Mouse (Mus musculus): ENCODE data around the gene Cabcoco1. TPM values are rescaled to one million over a fixed set of nuclear protein-coding genes. Genes with fewer than 3 reads are reported as not detected.

The Cabcoco1 gene
- polyA plus RNA-seq, 1 experiment from 2014 or later = 4.7 TPM

- WGBS = 13% methylated on average over 15 of the region's 15 CpGs
- peaks cover 6% of the 10 kb centered on the region; the same call in 1 of the 2 replicates for H3K4me1 ChIP-seq (replicated peaks; ENCODE audit: control insufficient read depth, insufficient read depth)
- H3K27ac ChIP-seq (replicated peaks) = peak overlapping the region; percentile 87
- no peak overlapping the region for H3K4me3 ChIP-seq (ENCODE audit: low read depth, low read length)
- peak overlapping the region; percentile 8 for H3K4me2 ChIP-seq (replicated peaks; ENCODE audit: low read depth)
- H3K9ac ChIP-seq (ENCODE audit: low read length) = no peak overlapping the region
- no peaks in the 10 kb centered on the region for H3K36me3 ChIP-seq (ENCODE audit: control insufficient read depth, insufficient read depth, low read length)
- no peaks in the 10 kb centered on the region for H3K9me3 ChIP-seq (ENCODE audit: control insufficient read depth, low read length)
- no peak for DNase-seq (ENCODE audit: low spot score)
- ATAC-seq (ENCODE audit: low FRiP score, low TSS enrichment) = no peak; the same call in 1 of the 2 replicates
- no peak for TF ChIP-seq EP300 (optimal IDR thresholded peaks at IDR 0.05)
- TF ChIP-seq CTCF (IDR thresholded peaks at IDR 0.05; ENCODE audit: low read depth) = peak; percentile 19; the same call in 1 of the 2 replicates
- H3K27me3 ChIP-seq (ENCODE audit: control insufficient read depth, insufficient read depth, low read length) = no peaks in the 10 kb centered on the region
These were observed 95.6 kb downstream of the Cabcoco1 start for GRCm38 (mm10) chr10:68445876-68446796.

- Histone ChIP-seq H3K36me3 (ENCODE audit: control insufficient read depth, insufficient read depth, low read length) (no peaks in the 10 kb centered on the region), H3K27ac (replicated peaks) (0 out of 2 replicates have a peak overlapping the region, but pooled peaks have one; percentile 87), H3K9me3 (ENCODE audit: control insufficient read depth, low read length) (no peaks in the 10 kb centered on the region), H3K4me3 (ENCODE audit: low read depth, low read length) (no peak overlapping the region), H3K4me1 (replicated peaks; ENCODE audit: control insufficient read depth, insufficient read depth) (peaks cover 6% of the 10 kb centered on the region; the same call in 1 of the 2 replicates), H3K4me2 (replicated peaks; ENCODE audit: low read depth) (peak overlapping the region; percentile 8; the same call in 1 of the 2 replicates), H3K9ac (ENCODE audit: low read length) (no peak overlapping the region), H3K27me3 (ENCODE audit: control insufficient read depth, insufficient read depth, low read length) (no peaks in the 10 kb centered on the region)
- no peak for DNase-seq (ENCODE audit: low spot score)
- WGBS = 56% methylated on average over 8 of the region's 8 CpGs
- TF ChIP-seq CTCF (IDR thresholded peaks at IDR 0.05; ENCODE audit: low read depth) = no peak
- TF ChIP-seq EP300 (optimal IDR thresholded peaks at IDR 0.05) = no peak
- no peak for ATAC-seq (ENCODE audit: low FRiP score, low TSS enrichment)
These were observed 96.4 kb downstream of the Cabcoco1 start for GRCm38 (mm10) chr10:68445244-68445811.

GRCm38 (mm10) chr10:68444361-68445114 lies 97.2 kb downstream of the Cabcoco1 start:
- no peak for DNase-seq (ENCODE audit: low spot score)

GRCm38 (mm10) chr10:68443132-68443531 lies 98.6 kb downstream of the Cabcoco1 start:
- no peak for DNase-seq (ENCODE audit: low spot score)
- 19% methylated on average over 7 of the region's 7 CpGs for WGBS
- Histone ChIP-seq H3K4me3 (ENCODE audit: low read depth, low read length) (no peak overlapping the region), H3K4me1 (replicated peaks; ENCODE audit: control insufficient read depth, insufficient read depth) (peaks cover 6% of the 10 kb centered on the region; the same call in 1 of the 2 replicates), H3K9ac (ENCODE audit: low read length) (no peak overlapping the region), H3K9me3 (ENCODE audit: control insufficient read depth, low read length) (no peaks in the 10 kb centered on the region), H3K27ac (replicated peaks) (no peak overlapping the region), H3K36me3 (ENCODE audit: control insufficient read depth, insufficient read depth, low read length) (no peaks in the 10 kb centered on the region), H3K4me2 (replicated peaks; ENCODE audit: low read depth) (no peak overlapping the region), H3K27me3 (ENCODE audit: control insufficient read depth, insufficient read depth, low read length) (no peaks in the 10 kb centered on the region)
- ATAC-seq (ENCODE audit: low FRiP score, low TSS enrichment) = no peak
- TF ChIP-seq EP300 (optimal IDR thresholded peaks at IDR 0.05) = no peak

More at GRCm38 (mm10) chr10:68444361-68445114, 97.2 kb downstream of the Cabcoco1 start:
- Histone ChIP-seq H3K27me3 (ENCODE audit: control insufficient read depth, insufficient read depth, low read length) (no peaks in the 10 kb centered on the region), H3K36me3 (ENCODE audit: control insufficient read depth, insufficient read depth, low read length) (no peaks in the 10 kb centered on the region), H3K4me2 (replicated peaks; ENCODE audit: low read depth) (no peak overlapping the region), H3K27ac (replicated peaks) (no peak overlapping the region), H3K4me1 (replicated peaks; ENCODE audit: control insufficient read depth, insufficient read depth) (peaks cover 6% of the 10 kb centered on the region; the same call in 1 of the 2 replicates), H3K9me3 (ENCODE audit: control insufficient read depth, low read length) (no peaks in the 10 kb centered on the region), H3K9ac (ENCODE audit: low read length) (no peak overlapping the region), H3K4me3 (ENCODE audit: low read depth, low read length) (no peak overlapping the region)
- TF ChIP-seq CTCF (IDR thresholded peaks at IDR 0.05; ENCODE audit: low read depth) (no peak), EP300 (optimal IDR thresholded peaks at IDR 0.05) (no peak)
- WGBS = 81% methylated on average over 14 of the region's 14 CpGs
- ATAC-seq (ENCODE audit: low FRiP score, low TSS enrichment) = no peak

- no peak for ATAC-seq (ENCODE audit: low FRiP score, low TSS enrichment)
- H3K4me3 ChIP-seq (ENCODE audit: low read depth, low read length) = no peak overlapping the region
- H3K9ac ChIP-seq (ENCODE audit: low read length) = no peak overlapping the region
- no peak overlapping the region for H3K4me2 ChIP-seq (replicated peaks; ENCODE audit: low read depth)
- H3K4me1 ChIP-seq (replicated peaks; ENCODE audit: control insufficient read depth, insufficient read depth) = peaks cover 6% of the 10 kb centered on the region; the same call in 1 of the 2 replicates
- TF ChIP-seq EP300 (optimal IDR thresholded peaks at IDR 0.05) (no peak), CTCF (IDR thresholded peaks at IDR 0.05; ENCODE audit: low read depth) (peak; percentile 11; the same call in 1 of the 2 replicates)
- DNase-seq (ENCODE audit: low spot score) = no peak
- WGBS = 28% methylated on average over 3 of the region's 3 CpGs
- H3K27me3 ChIP-seq (ENCODE audit: control insufficient read depth, insufficient read depth, low read length) = no peaks in the 10 kb centered on the region
- no peaks in the 10 kb centered on the region for H3K36me3 ChIP-seq (ENCODE audit: control insufficient read depth, insufficient read depth, low read length)
- no peaks in the 10 kb centered on the region for H3K9me3 ChIP-seq (ENCODE audit: control insufficient read depth, low read length)
- H3K27ac ChIP-seq (replicated peaks) = no peak overlapping the region
These were observed 99.0 kb downstream of the Cabcoco1 start for GRCm38 (mm10) chr10:68442713-68443112.

Data from stomach, postnatal 0 days (tissue).